Mouse (Mus musculus): Measurements from ENCODE around the gene Mmp9. TPM values are rescaled to one million over a fixed set of nuclear protein-coding genes. Genes with fewer than 3 reads are reported as not detected.

The Mmp9 gene
- polyA plus RNA-seq, 1 experiment from 2014 or later: 13.8 TPM

GRCm38 (mm10) chr2:164956195-164956594 is 15.6 kb downstream of the Mmp9 start:
- H3K27ac ChIP-seq (ENCODE audit: low read depth, low read length): no peak overlapping the region
- ATAC-seq (ENCODE audit: low read depth): no peak
- peaks cover 5% of the 10 kb centered on the region; the same call in 1 of the 2 replicates for H3K27me3 ChIP-seq (ENCODE audit: control insufficient read depth, insufficient read depth, low read length)
- 76% methylated on average over 5 of the region's 5 CpGs for WGBS
- H3K36me3 ChIP-seq (ENCODE audit: control insufficient read depth, insufficient read depth, low read length): no peaks in the 10 kb centered on the region
- H3K4me3 ChIP-seq (ENCODE audit: low read depth, low read length): no peak overlapping the region
- no peaks in the 10 kb centered on the region for H3K4me1 ChIP-seq (ENCODE audit: control insufficient read depth, insufficient read depth, low read length)
- no peak overlapping the region for H3K4me2 ChIP-seq (ENCODE audit: low read depth, low read length)
- H3K9me3 ChIP-seq (ENCODE audit: control insufficient read depth, low read length): no peaks in the 10 kb centered on the region
- H3K9ac ChIP-seq (replicated peaks; ENCODE audit: low read depth, low read length): no peak overlapping the region

- Histone ChIP-seq H3K4me1 (ENCODE audit: control insufficient read depth, insufficient read depth, low read length) (peaks cover 3% of the 10 kb centered on the region; the same call in 1 of the 2 replicates), H3K27ac (ENCODE audit: low read depth, low read length) (no peak overlapping the region), H3K9me3 (ENCODE audit: control insufficient read depth, low read length) (no peaks in the 10 kb centered on the region), H3K27me3 (ENCODE audit: control insufficient read depth, insufficient read depth, low read length) (no peaks in the 10 kb centered on the region), H3K36me3 (ENCODE audit: control insufficient read depth, insufficient read depth, low read length) (no peaks in the 10 kb centered on the region), H3K4me2 (ENCODE audit: low read depth, low read length) (no peak overlapping the region), H3K9ac (replicated peaks; ENCODE audit: low read depth, low read length) (no peak overlapping the region), H3K4me3 (ENCODE audit: low read depth, low read length) (no peak overlapping the region)
- WGBS: 68% methylated on average over 9 of the region's 9 CpGs
- ATAC-seq (ENCODE audit: low read depth): no peak
Measured at GRCm38 (mm10) chr2:164957548-164958315, 17.2 kb downstream of the Mmp9 start.

GRCm38 (mm10) chr2:164960716-164961441 is 20.3 kb downstream of the Mmp9 start, which contains the start of gene Slc12a5:
Gene Slc12a5 (plus strand): TSS chr2:164960802.
- no peaks in the 10 kb centered on the region for H3K9me3 ChIP-seq (ENCODE audit: control insufficient read depth, low read length)
- H3K9ac ChIP-seq (replicated peaks; ENCODE audit: low read depth, low read length): peak within 1 kb of the TSS; percentile 59
- no peaks in the 10 kb centered on the region for H3K27me3 ChIP-seq (ENCODE audit: control insufficient read depth, insufficient read depth, low read length)
- H3K4me2 ChIP-seq (ENCODE audit: low read depth, low read length): peak within 1 kb of the TSS; percentile 56
- H3K4me3 ChIP-seq (ENCODE audit: low read depth, low read length): peak within 1 kb of the TSS; percentile 46
- peak within 1 kb of the TSS; percentile 52 for H3K27ac ChIP-seq (ENCODE audit: low read depth, low read length)
- H3K4me1 ChIP-seq (ENCODE audit: control insufficient read depth, insufficient read depth, low read length): peaks cover 20% of the 10 kb centered on the region
- peak; percentile 38; the same call in 1 of the 2 replicates for ATAC-seq (ENCODE audit: low read depth)
- 2% methylated on average over 37 of the region's 54 CpGs for WGBS
- no peaks in the 10 kb centered on the region for H3K36me3 ChIP-seq (ENCODE audit: control insufficient read depth, insufficient read depth, low read length)

- Histone ChIP-seq H3K4me3 (ENCODE audit: low read depth, low read length) (peak overlapping the region; percentile 46), H3K9ac (replicated peaks; ENCODE audit: low read depth, low read length) (peak overlapping the region; percentile 59), H3K27me3 (ENCODE audit: control insufficient read depth, insufficient read depth, low read length) (no peaks in the 10 kb centered on the region), H3K27ac (ENCODE audit: low read depth, low read length) (peak overlapping the region; percentile 52), H3K4me1 (ENCODE audit: control insufficient read depth, insufficient read depth, low read length) (peaks cover 20% of the 10 kb centered on the region), H3K4me2 (ENCODE audit: low read depth, low read length) (peak overlapping the region; percentile 56), H3K36me3 (ENCODE audit: control insufficient read depth, insufficient read depth, low read length) (no peaks in the 10 kb centered on the region), H3K9me3 (ENCODE audit: control insufficient read depth, low read length) (no peaks in the 10 kb centered on the region)
- 7% methylated on average over 17 of the region's 17 CpGs for WGBS
- no peak for ATAC-seq (ENCODE audit: low read depth)
Measured at GRCm38 (mm10) chr2:164961506-164962182, 21.1 kb downstream of the Mmp9 start.

GRCm38 (mm10) chr2:164962183-164962580 is 21.6 kb downstream of the Mmp9 start:
- no peak overlapping the region for H3K9ac ChIP-seq (replicated peaks; ENCODE audit: low read depth, low read length)
- H3K4me1 ChIP-seq (ENCODE audit: control insufficient read depth, insufficient read depth, low read length): peaks cover 20% of the 10 kb centered on the region
- H3K27me3 ChIP-seq (ENCODE audit: control insufficient read depth, insufficient read depth, low read length): peaks cover 3% of the 10 kb centered on the region
- WGBS: 51% methylated on average over 7 of the region's 7 CpGs
- H3K36me3 ChIP-seq (ENCODE audit: control insufficient read depth, insufficient read depth, low read length): no peaks in the 10 kb centered on the region
- no peaks in the 10 kb centered on the region for H3K9me3 ChIP-seq (ENCODE audit: control insufficient read depth, low read length)
- ATAC-seq (ENCODE audit: low read depth): no peak
- peak overlapping the region; percentile 56; the same call in 1 of the 2 replicates for H3K4me2 ChIP-seq (ENCODE audit: low read depth, low read length)
- no peak overlapping the region for H3K4me3 ChIP-seq (ENCODE audit: low read depth, low read length)
- H3K27ac ChIP-seq (ENCODE audit: low read depth, low read length): no peak overlapping the region

GRCm38 (mm10) chr2:164964242-164964894 is 23.8 kb downstream of the Mmp9 start:
- H3K27me3 ChIP-seq (ENCODE audit: control insufficient read depth, insufficient read depth, low read length): peaks cover 13% of the 10 kb centered on the region
- no peaks in the 10 kb centered on the region for H3K36me3 ChIP-seq (ENCODE audit: control insufficient read depth, insufficient read depth, low read length)
- H3K27ac ChIP-seq (ENCODE audit: low read depth, low read length): peak overlapping the region; percentile 82
- peak overlapping the region; percentile 40 for H3K4me2 ChIP-seq (ENCODE audit: low read depth, low read length)
- no peak overlapping the region for H3K4me3 ChIP-seq (ENCODE audit: low read depth, low read length)
- peak; percentile 73 for ATAC-seq (ENCODE audit: low read depth)
- H3K9ac ChIP-seq (replicated peaks; ENCODE audit: low read depth, low read length): 0 out of 2 replicates have a peak overlapping the region, but pooled peaks have one; percentile 25
- 19% methylated on average over 9 of the region's 9 CpGs for WGBS
- H3K4me1 ChIP-seq (ENCODE audit: control insufficient read depth, insufficient read depth, low read length): peaks cover 26% of the 10 kb centered on the region
- H3K9me3 ChIP-seq (ENCODE audit: control insufficient read depth, low read length): no peaks in the 10 kb centered on the region

GRCm38 (mm10) chr2:164964981-164965380 is 24.4 kb downstream of the Mmp9 start:
- WGBS: 86% methylated on average over 1 of the region's 1 CpGs
- Histone ChIP-seq H3K4me2 (ENCODE audit: low read depth, low read length) (peak overlapping the region; percentile 40), H3K36me3 (ENCODE audit: control insufficient read depth, insufficient read depth, low read length) (no peaks in the 10 kb centered on the region), H3K27me3 (ENCODE audit: control insufficient read depth, insufficient read depth, low read length) (peaks cover 17% of the 10 kb centered on the region), H3K27ac (ENCODE audit: low read depth, low read length) (peak overlapping the region; percentile 82), H3K9me3 (ENCODE audit: control insufficient read depth, low read length) (no peaks in the 10 kb centered on the region), H3K4me1 (ENCODE audit: control insufficient read depth, insufficient read depth, low read length) (peaks cover 29% of the 10 kb centered on the region), H3K9ac (replicated peaks; ENCODE audit: low read depth, low read length) (no peak overlapping the region), H3K4me3 (ENCODE audit: low read depth, low read length) (no peak overlapping the region)
- no peak for ATAC-seq (ENCODE audit: low read depth)

GRCm38 (mm10) chr2:164966381-164966780 is 25.8 kb downstream of the Mmp9 start:
- ATAC-seq (ENCODE audit: low read depth): no peak
- Histone ChIP-seq H3K27me3 (ENCODE audit: control insufficient read depth, insufficient read depth, low read length) (peaks cover 20% of the 10 kb centered on the region), H3K4me1 (ENCODE audit: control insufficient read depth, insufficient read depth, low read length) (peaks cover 41% of the 10 kb centered on the region), H3K36me3 (ENCODE audit: control insufficient read depth, insufficient read depth, low read length) (no peaks in the 10 kb centered on the region), H3K4me2 (ENCODE audit: low read depth, low read length) (no peak overlapping the region), H3K27ac (ENCODE audit: low read depth, low read length) (no peak overlapping the region), H3K9me3 (ENCODE audit: control insufficient read depth, low read length) (no peaks in the 10 kb centered on the region), H3K4me3 (ENCODE audit: low read depth, low read length) (no peak overlapping the region), H3K9ac (replicated peaks; ENCODE audit: low read depth, low read length) (no peak overlapping the region)
- 24% methylated on average over 8 of the region's 8 CpGs for WGBS
